Mouse (Mus musculus) heart, postnatal 0 days (tissue): Measurements from ENCODE around the gene Crebzf.

Experiments
- CTCF ChIP-seq: IDR thresholded peaks from 2 replicates; pipeline ENCODE4 v1.5.1; 2016; ENCODE audit warnings: antibody characterized with exemption, control low read depth, low read depth
- EP300 ChIP-seq: IDR thresholded peaks from 2 replicates; pipeline ENCODE4 v1.6.1; 2016; ENCODE audit warnings: antibody characterized with exemption, low read depth

DNA sequence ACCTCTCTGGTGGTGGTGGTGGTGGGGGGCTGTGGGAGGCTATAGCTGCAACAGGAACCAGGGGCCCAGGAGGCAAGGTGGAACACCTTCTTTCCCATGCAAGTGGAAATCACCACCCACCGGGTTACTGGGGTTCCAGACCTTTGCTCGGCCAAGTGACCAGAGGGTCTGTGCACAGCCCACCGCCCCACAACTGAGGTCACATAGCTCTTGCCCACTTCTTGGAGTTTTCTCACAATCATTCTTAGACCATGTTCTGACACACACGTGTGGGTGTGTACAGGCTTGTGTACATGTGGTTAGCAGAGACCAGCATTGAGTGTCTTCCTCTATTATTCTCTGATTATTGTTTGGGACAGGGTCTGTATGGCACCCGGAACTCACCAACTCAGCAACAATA, 18.9 kb downstream of the Crebzf start:
- TF ChIP-seq CTCF (no peak), EP300 (no peak)
